Mouse (Mus musculus): Measurements from ENCODE around the gene Tmeff1.
"Not testable (repeated sequence)": the region's sequence is repeated elsewhere in the genome, so short reads cannot be mapped to it uniquely, and the experiment has no call there.

Gene Tmeff1

GRCm38 (mm10) chr4:48677812-48678211 lies 92.8 kb downstream of the Tmeff1 start:
- DNase-seq (ENCODE audit: low read depth), result no peak

GRCm38 (mm10) chr4:48678793-48679192 lies 93.8 kb downstream of the Tmeff1 start:
- DNase-seq (ENCODE audit: low read depth), result no peak

DNA sequence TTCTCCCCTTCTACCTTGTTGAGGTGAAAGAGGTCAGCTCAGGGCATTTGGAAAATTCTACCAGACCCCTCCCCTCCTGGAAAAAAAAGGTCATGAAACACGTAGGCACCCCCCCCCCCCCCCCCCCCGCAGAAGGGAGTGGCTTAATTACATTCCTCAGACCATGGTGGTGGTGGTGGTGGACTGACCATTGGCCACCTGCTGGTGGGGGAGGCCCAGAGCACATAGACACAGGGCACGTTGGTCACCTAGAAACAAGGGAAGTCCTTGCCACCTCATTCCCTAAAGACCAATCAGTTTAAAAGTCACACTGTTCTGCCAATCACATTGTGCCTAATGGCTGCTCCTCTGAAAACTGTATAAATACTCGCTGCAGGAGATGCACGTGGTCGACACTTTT lies 94.8 kb downstream of the Tmeff1 start:
- DNase-seq (ENCODE audit: low read depth), result not testable (repeated sequence)

DNA sequence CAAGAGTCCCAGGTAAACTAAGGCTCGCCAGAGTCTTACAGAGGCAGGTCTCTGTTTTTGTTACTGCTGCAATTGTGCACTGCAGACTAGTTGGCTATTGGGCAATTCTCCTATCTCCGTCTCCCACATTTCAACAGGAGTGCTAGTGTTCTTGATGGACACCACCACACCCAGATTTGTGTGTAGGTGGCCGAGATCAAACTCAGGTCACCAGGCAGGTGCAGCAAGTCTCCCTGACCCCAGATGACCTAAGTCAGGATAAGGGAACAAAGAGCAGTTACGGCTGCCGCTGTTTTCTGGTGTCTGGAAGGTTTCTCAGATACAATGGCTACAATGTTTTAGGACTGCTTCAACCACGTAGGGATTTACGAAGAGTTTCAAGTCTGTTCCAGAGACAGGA lies 95.2 kb downstream of the Tmeff1 start:
- DNase-seq (ENCODE audit: low read depth), result no peak

GRCm38 (mm10) chr4:48680648-48681343 lies 95.8 kb downstream of the Tmeff1 start:
- peak; percentile 76 for DNase-seq (ENCODE audit: low read depth)

DNA sequence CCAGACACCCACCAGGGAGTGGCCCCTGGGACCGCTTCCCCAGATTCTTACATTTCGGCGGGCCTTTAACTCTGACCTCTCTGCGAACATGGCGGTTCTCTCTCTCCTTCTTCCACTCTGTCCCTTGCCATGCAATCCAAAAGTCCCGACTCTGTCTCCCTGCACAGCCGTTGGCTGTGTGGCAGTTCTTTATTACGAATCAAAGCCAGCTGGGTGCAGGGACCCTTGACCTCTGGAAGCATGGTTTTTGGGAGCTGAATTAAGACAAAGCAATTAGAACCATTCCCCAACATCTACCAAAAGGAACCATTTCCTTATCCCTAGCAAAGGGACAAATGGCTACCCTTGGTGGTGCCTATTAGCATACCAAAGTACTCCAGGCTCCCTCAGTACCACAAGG lies 98.2 kb downstream of the Tmeff1 start:
- DNase-seq (ENCODE audit: low read depth), result no peak

DNA sequence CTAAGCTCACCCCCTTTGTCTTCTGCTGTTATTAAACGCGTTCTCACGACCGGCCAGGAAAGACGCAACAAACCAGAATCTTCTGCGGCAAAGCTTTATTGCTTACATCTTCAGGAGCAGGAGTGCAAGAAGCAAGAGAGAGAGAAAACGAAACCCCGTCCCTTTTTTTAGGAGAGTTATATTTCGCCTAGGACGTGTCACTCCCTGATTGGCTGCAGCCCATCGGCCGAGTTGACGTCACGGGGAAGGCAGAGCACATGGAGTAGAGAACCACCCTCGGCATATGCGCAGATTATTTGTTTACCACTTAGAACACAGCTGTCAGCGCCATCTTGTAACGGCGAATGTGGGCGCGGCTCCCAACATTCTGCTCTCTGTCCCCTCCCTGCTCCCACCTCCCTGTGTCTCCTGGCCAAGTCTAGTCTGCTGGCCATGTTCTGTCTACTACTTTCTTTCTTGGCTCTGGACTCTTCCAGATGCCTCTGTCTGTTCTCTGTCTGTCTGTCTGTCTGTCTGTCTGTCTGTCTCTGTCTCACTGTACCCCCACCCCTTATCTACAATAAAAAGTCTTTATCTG lies 98.7 kb downstream of the Tmeff1 start:
- DNase-seq (ENCODE audit: low read depth), result not testable (repeated sequence)

DNA sequence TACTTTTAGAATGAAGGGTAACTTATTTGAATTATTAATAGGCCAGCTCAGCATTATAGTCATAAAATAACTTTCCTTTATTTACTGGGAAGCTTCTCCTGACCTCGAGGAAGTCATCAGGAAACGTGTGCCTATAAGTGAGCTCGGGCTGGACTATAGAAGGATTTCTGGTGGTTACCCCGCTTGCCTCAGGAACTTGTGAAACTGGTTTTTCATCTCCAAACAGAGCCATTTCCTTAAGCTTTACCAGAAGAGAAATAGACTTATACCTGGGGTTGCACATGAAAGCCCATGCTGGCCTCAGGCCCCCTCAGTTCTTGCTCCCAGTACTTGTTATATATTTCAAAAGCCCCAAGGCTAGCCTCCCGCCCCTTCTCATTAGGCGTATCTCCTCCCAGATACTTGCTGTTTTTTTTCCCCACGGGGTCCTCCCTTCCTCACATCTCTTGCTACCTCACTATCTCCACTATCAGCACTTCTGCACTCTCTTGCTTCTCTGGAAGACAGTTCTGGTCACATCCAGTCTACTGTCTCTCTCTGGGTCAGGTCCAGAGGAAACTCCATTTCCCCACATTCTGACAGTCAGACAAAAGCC lies 99.7 kb downstream of the Tmeff1 start:
- DNase-seq (ENCODE audit: low read depth), result no peak

DNA sequence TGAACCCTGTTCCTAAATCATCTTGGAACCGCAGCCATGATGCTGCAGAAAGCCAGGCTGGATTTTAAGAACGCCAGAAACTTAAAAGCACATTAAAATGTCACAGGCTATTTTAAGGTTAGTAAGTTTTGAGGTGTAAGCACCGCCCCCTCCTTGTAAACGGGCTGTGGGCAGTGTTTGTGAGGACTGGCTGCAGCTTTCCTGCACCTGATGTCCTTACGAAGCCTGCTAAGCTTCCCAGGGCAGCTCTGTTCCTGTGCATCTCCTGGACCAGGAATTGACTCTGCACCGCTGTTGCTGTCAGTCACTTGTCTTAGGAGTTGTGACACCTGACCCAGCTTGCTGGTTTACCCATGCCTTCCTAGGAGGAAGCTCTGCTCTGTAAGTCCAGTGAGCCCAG lies 103.2 kb downstream of the Tmeff1 start:
- no peak for DNase-seq (ENCODE audit: low read depth)

DNA sequence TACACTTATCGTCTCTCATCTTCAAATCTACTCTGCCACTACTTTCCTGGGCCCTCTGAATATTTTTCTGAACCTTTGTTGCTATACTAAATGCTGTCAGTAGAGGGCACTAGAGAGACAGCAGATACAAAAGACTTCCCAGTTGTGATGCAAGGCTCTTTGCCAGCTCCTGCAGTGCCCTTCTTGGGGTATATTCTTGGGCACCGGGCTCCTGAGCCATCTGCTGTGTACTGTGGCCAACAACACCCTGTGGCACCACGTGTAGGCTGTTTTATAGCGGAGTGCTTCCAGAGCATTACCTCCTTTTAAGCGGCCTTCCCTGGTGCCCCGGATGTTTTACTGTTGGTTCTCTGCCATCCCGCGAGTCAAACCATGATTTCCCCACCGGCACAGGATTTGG lies 105.7 kb downstream of the Tmeff1 start:
- DNase-seq (ENCODE audit: low read depth), result no peak

GRCm38 (mm10) chr4:48691793-48692437 lies 106.9 kb downstream of the Tmeff1 start:
- no peak for DNase-seq (ENCODE audit: low read depth)

- DNase-seq (ENCODE audit: low read depth), result no peak
Measured at GRCm38 (mm10) chr4:48692736-48693292, 107.8 kb downstream of the Tmeff1 start.

GRCm38 (mm10) chr4:48696706-48697105 lies 111.7 kb downstream of the Tmeff1 start:
- no peak for DNase-seq (ENCODE audit: low read depth)

GRCm38 (mm10) chr4:48697302-48697701 lies 112.3 kb downstream of the Tmeff1 start:
- DNase-seq (ENCODE audit: low read depth), result no peak
